16 mouse cellular contexts compared by ENCODE assay signal in the genomic region with DNA sequence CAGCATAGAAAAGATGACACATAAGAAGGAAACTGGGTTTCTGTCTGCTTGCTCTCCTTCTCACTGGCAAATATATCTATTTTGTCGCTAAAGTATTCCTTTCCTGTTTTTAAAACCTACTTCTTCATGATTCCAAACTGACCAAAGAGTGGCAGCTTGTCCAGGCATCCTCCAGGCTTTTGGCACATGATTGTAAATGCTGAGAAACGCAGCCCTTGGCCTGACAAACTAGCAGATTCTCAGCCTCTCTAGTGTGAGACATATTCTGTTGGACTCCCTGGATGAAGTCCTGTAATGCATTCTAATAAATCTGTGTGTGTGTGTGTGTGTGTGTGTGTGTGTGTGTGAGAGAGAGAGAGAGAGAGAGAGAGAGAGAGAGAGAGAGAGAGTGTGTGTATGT.
DNase-seq lines count a peak whose midpoint lies in the region; TF ChIP-seq lines count a peak whose summit lies in the region.
"Had no signal": no experiment of that assay in that cellular context is flagged by ENCODE, and none has a peak within 500 bp of the region (broad histone marks: within the 10 kb centered on the region; RNA-seq: fewer than 3 reads in every experiment).

No protein-coding gene starts in this region.

- no peaks in the 10 kb centered on the region for H3K36me3 ChIP-seq in thymus, adult 2 months (ENCODE audit: control insufficient read depth, insufficient read depth, low read length)
- H3K36me3 ChIP-seq: embryonic facial prominence, embryonic 10.5 days; forebrain, embryonic 15.5 days; heart, embryonic 12.5 days; hindbrain, embryonic 10.5 days had no signal

- TF ChIP-seq CTCF in thymus, adult 2 months (IDR thresholded peaks at IDR 0.05; ENCODE audit: borderline replicate concordance, control insufficient read depth, extremely low read depth, insufficient read depth, low read length, poor library complexity), result no peak

- no peaks in the 10 kb centered on the region for H3K27me3 ChIP-seq in thymus, adult 2 months (ENCODE audit: control insufficient read depth, insufficient read depth, low read length)
- H3K27me3 ChIP-seq: forebrain, embryonic 15.5 days; heart, embryonic 12.5 days had no signal

- DNase-seq in cerebellum, adult 11-12 months, result peak; percentile 19
- DNase-seq in cerebellum, adult 11 months, result no peak
- DNase-seq in cerebellum, adult 18-20 months, result peak; percentile 13 to 14
- peak; percentile 42 to 60 for DNase-seq in cerebellum, postnatal 10 days
- no peak for DNase-seq in embryo, embryonic 10 days (ENCODE audit: low spot score)
- DNase-seq in frontal cortex, adult 2 months (ENCODE audit: extremely low spot score in 1 of 2, low spot score in 1 of 2), result no peak
- DNase-seq in thymus, adult 2 months, result no peak
- DNase-seq: adrenal gland, postnatal 10 days; gastrocnemius, adult 2 months; gastrocnemius, postnatal 25 days; kidney, adult 2 months had no signal

- no peak for TF ChIP-seq POLR2A in thymus, adult 2 months (IDR thresholded peaks at IDR 0.05; ENCODE audit: control insufficient read depth, extremely low read depth, insufficient read depth, low read length, poor library complexity)

- H3K4me1 ChIP-seq in thymus, adult 2 months (replicated peaks; ENCODE audit: control insufficient read depth, insufficient read depth, low read length), result no peaks in the 10 kb centered on the region
- H3K4me1 ChIP-seq: embryonic facial prominence, embryonic 10.5 days; forebrain, embryonic 15.5 days; heart, embryonic 12.5 days; hindbrain, embryonic 10.5 days had no signal

- no peak overlapping the region for H3K4me3 ChIP-seq in thymus, adult 2 months (ENCODE audit: control insufficient read depth, insufficient read depth, low read length)
- H3K4me3 ChIP-seq: embryonic facial prominence, embryonic 10.5 days; forebrain, embryonic 15.5 days; gastrocnemius, adult 2 months; heart, embryonic 12.5 days; hindbrain, embryonic 10.5 days had no signal

- H3K27ac ChIP-seq in thymus, adult 2 months (ENCODE audit: control insufficient read depth, insufficient read depth, low read length), result no peak overlapping the region
- H3K27ac ChIP-seq: embryonic facial prominence, embryonic 10.5 days; forebrain, embryonic 15.5 days; gastrocnemius, adult 2 months; hindbrain, embryonic 10.5 days; hindbrain, embryonic 14.5 days had no signal

- 85% methylated on average over 2 of the region's 2 CpGs for WGBS in thymus, adult 2 months

Comparison
In these comparisons a context has a peak if more than half of its experiments do, and no peak if none do; other contexts are left out.
1. DNase-seq: peak in cerebellum, adult 11-12 months (single experiment), cerebellum, adult 18-20 months (2 of 2) and cerebellum, postnatal 10 days (2 of 2); none in cerebellum, adult 11 months (single experiment), embryo, embryonic 10 days (single experiment), frontal cortex, adult 2 months (0 of 2) and thymus, adult 2 months (single experiment).